Mouse (Mus musculus): ENCODE results near the gene Nt5c1b. TPM values are rescaled to one million over a fixed set of nuclear protein-coding genes. Genes with fewer than 3 reads are reported as not detected.
A peak's percentile ranks its signal among the peaks of the same experiment; 100 is the strongest.

Nt5c1b gene
- polyA plus RNA-seq (2012; fragmentation: generic; extraction: Trizol) = not detected

DNA sequence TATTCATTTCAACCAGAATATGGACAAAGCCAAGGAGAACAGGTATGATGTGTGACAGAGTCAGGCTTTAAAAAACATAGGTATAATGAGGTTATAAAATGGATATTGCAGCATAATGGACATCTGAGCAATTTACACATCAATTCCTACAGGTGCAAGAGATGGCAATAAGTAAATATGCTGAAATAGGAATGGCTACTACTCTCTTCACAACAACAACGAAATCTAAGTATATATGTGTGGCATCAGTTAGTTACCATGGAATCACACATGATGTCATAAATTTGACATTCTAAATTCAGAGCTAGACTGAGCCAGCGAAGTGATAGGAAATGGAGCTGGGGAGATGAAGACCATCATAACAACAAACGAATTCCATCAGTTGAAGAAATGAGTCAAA lies at the start of gene Nt5c1b:
TSS of gene Nt5c1b (plus strand) at position 301 of the 400 bp plus-strand sequence.
- no peak within 1 kb of the TSS for H3ac ChIP-seq (ENCODE audit: control insufficient read depth, insufficient read length)
- no peak within 1 kb of the TSS for H3K4me2 ChIP-seq (ENCODE audit: low read depth)
- no peaks in the 10 kb centered on the region for H3K36me3 ChIP-seq (ENCODE audit: control insufficient read depth, insufficient read depth)
- no peaks in the 10 kb centered on the region for H3K79me2 ChIP-seq (ENCODE audit: control insufficient read depth, insufficient read depth)
- no peak for TF ChIP-seq CEBPB (IDR thresholded peaks at IDR 0.05; ENCODE audit: insufficient read depth, poor library complexity, severe bottlenecking)
- no peak for TF ChIP-seq POLR2A (IDR thresholded peaks at IDR 0.05; ENCODE audit: insufficient read length, low read depth)
- no peak for TF ChIP-seq TCF12 (IDR thresholded peaks at IDR 0.05; ENCODE audit: insufficient read depth, poor library complexity, severe bottlenecking)
- TF ChIP-seq E2F4 (IDR thresholded peaks at IDR 0.05; ENCODE audit: insufficient read depth) = no peak
- TF ChIP-seq MYOD1 (IDR thresholded peaks at IDR 0.05; ENCODE audit: control insufficient read depth in 1 of 3, insufficient read length in 2 of 3, low read depth in 2 of 3) = no peak
- no peak for TF ChIP-seq USF1 (IDR thresholded peaks at IDR 0.05; ENCODE audit: low read depth)
- no peak for TF ChIP-seq REST (IDR thresholded peaks at IDR 0.05; ENCODE audit: insufficient read depth, insufficient read length)
- no peak for TF ChIP-seq POLR2AphosphoS2 (IDR thresholded peaks at IDR 0.05; ENCODE audit: insufficient read length, low read depth)
- TF ChIP-seq MYOG (IDR thresholded peaks at IDR 0.05; ENCODE audit: control insufficient read depth in 1 of 3, insufficient read depth in 1 of 3, insufficient read length in 2 of 3, low read depth in 2 of 3) = no peak
- TF ChIP-seq MAX (IDR thresholded peaks at IDR 0.05; ENCODE audit: low read depth) = no peak
- TF ChIP-seq SRF (IDR thresholded peaks at IDR 0.05; ENCODE audit: control insufficient read depth, insufficient read length, low read depth) = no peak
- TF ChIP-seq TCF3 (IDR thresholded peaks at IDR 0.05; ENCODE audit: insufficient read length, low read depth) = no peak
- H3K27me3 ChIP-seq (ENCODE audit: control insufficient read depth, insufficient read depth, insufficient read length) = no peaks in the 10 kb centered on the region
- no peak within 1 kb of the TSS for H3K4me3 ChIP-seq

DNA sequence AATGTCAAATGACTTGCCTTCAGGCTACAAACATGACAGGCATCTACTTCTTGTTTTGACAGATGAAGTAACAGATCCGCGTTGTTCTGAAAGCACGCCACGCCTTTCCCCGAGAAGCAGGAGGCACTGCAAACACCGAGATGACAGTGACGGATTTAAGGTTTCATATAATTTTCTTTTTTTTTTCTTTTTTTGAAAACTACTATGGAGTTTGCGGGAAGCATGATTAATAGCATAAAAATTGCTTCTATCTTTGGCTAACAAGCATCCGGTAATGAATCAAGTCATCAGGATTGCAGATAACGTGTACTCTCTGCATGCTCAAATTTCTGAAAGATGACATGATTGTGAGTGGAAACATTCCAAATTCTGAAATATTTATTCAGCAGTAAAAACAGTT lies 42.1 kb upstream of the Nt5c1b start:
- Histone ChIP-seq H3ac (ENCODE audit: control insufficient read depth, insufficient read length) (no peak overlapping the region), H3K4me3 (no peak overlapping the region), H3K27me3 (ENCODE audit: control insufficient read depth, insufficient read depth, insufficient read length) (no peaks in the 10 kb centered on the region), H3K36me3 (ENCODE audit: control insufficient read depth, insufficient read depth) (no peaks in the 10 kb centered on the region), H3K4me2 (ENCODE audit: low read depth) (peak overlapping the region; percentile 59), H3K79me2 (ENCODE audit: control insufficient read depth, insufficient read depth) (no peaks in the 10 kb centered on the region)
- no peak for TF ChIP-seq E2F4 (IDR thresholded peaks at IDR 0.05; ENCODE audit: insufficient read depth)
- no peak for TF ChIP-seq POLR2AphosphoS2 (IDR thresholded peaks at IDR 0.05; ENCODE audit: insufficient read length, low read depth)
- TF ChIP-seq CEBPB (IDR thresholded peaks at IDR 0.05; ENCODE audit: insufficient read depth, poor library complexity, severe bottlenecking) = 0 out of 2 replicates have a peak, but pooled peaks have one; percentile 0
- TF ChIP-seq SRF (IDR thresholded peaks at IDR 0.05; ENCODE audit: control insufficient read depth, insufficient read length, low read depth) = no peak
- TF ChIP-seq MAX (IDR thresholded peaks at IDR 0.05; ENCODE audit: low read depth) = no peak
- no peak for TF ChIP-seq REST (IDR thresholded peaks at IDR 0.05; ENCODE audit: insufficient read depth, insufficient read length)

DNA sequence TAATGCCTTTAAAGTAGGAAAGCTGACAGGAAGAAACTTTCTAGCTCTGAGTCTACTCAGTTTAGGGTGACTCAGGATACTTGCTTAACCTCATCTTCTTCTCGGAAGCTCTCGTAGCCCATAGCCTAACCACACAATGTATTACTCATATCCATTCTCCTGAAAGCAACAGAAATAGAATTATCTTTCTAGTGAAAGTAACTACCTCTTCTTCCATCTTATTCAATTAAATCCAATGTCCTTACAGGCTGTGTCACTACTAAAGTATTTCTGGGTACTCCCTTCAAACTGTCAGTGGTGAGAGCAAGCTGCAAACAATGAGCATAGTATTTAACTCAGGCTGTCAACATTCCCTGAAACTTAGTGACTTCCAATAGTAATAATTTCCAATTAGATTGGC lies 40.3 kb upstream of the Nt5c1b start:
- no peaks in the 10 kb centered on the region for H3K79me2 ChIP-seq (ENCODE audit: control insufficient read depth, insufficient read depth)
- TF ChIP-seq POLR2AphosphoS2 (IDR thresholded peaks at IDR 0.05; ENCODE audit: insufficient read length, low read depth) (no peak), CEBPB (IDR thresholded peaks at IDR 0.05; ENCODE audit: insufficient read depth, poor library complexity, severe bottlenecking) (peak; percentile 62)
- H3K4me2 ChIP-seq (ENCODE audit: low read depth) = peak overlapping the region; percentile 26
- H3K4me3 ChIP-seq = no peak overlapping the region
- no peaks in the 10 kb centered on the region for H3K36me3 ChIP-seq (ENCODE audit: control insufficient read depth, insufficient read depth)
- H3ac ChIP-seq (ENCODE audit: control insufficient read depth, insufficient read length) = no peak overlapping the region
- no peaks in the 10 kb centered on the region for H3K27me3 ChIP-seq (ENCODE audit: control insufficient read depth, insufficient read depth, insufficient read length)

DNA sequence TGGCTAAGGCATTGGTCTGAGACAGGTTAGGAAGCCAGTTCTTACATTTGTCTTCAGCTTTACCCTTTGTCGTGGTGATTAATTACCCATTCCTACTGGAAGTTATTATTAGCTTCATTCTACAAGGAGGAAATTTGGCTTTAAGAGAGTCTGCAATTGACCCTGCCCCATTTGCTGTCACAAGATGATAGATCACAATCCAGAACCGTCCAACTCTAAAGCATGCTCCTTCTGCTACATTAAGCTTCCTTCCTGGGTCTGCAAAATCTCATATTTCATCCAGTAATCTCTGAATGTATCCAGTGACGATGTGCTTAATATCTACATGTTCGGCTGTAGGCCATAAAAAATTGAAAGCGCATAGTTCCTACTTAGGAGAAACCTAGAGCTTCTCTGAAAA lies 29.2 kb upstream of the Nt5c1b start:
- no peak for TF ChIP-seq POLR2AphosphoS2 (IDR thresholded peaks at IDR 0.05; ENCODE audit: insufficient read length, low read depth)
- no peak for TF ChIP-seq SRF (IDR thresholded peaks at IDR 0.05; ENCODE audit: control insufficient read depth, insufficient read length, low read depth)
- Histone ChIP-seq H3K4me3 (no peak overlapping the region), H3K79me2 (ENCODE audit: control insufficient read depth, insufficient read depth) (no peaks in the 10 kb centered on the region), H3K36me3 (ENCODE audit: control insufficient read depth, insufficient read depth) (no peaks in the 10 kb centered on the region), H3ac (ENCODE audit: control insufficient read depth, insufficient read length) (no peak overlapping the region), H3K4me2 (ENCODE audit: low read depth) (no peak overlapping the region), H3K27me3 (ENCODE audit: control insufficient read depth, insufficient read depth, insufficient read length) (no peaks in the 10 kb centered on the region)

DNA sequence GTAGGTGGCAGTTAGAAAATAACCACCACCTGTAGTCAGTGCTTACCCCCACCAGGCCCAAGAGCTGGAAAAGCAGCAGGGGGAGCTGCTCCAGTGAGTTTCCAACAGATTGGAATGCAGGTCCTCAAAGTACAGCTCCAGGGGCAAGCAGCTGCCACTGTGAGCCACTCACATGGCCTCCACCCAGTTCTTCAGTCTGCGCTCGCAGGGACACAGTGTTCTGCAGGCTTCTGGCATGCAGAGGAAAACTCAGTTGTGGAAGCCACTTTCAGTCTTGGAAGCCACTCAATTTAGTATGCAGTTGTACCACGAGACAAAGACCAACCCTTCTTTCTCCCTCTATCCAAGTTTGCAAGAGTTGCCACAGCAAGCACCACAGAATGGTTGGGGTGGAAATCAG lies 19.1 kb upstream of the Nt5c1b start:
- no peak overlapping the region for H3ac ChIP-seq (ENCODE audit: control insufficient read depth, insufficient read length)
- no peaks in the 10 kb centered on the region for H3K36me3 ChIP-seq (ENCODE audit: control insufficient read depth, insufficient read depth)
- H3K4me2 ChIP-seq (ENCODE audit: low read depth) = no peak overlapping the region
- TF ChIP-seq MYOG (IDR thresholded peaks at IDR 0.05; ENCODE audit: control insufficient read depth in 1 of 3, insufficient read depth in 1 of 3, insufficient read length in 2 of 3, low read depth in 2 of 3) (no peak), TCF3 (IDR thresholded peaks at IDR 0.05; ENCODE audit: insufficient read length, low read depth) (no peak), MYOD1 (IDR thresholded peaks at IDR 0.05; ENCODE audit: control insufficient read depth in 1 of 3, insufficient read length in 2 of 3, low read depth in 2 of 3) (no peak), MAX (IDR thresholded peaks at IDR 0.05; ENCODE audit: low read depth) (no peak), REST (IDR thresholded peaks at IDR 0.05; ENCODE audit: insufficient read depth, insufficient read length) (no peak)
- H3K79me2 ChIP-seq (ENCODE audit: control insufficient read depth, insufficient read depth) = no peaks in the 10 kb centered on the region
- no peak overlapping the region for H3K4me3 ChIP-seq
- H3K27me3 ChIP-seq (ENCODE audit: control insufficient read depth, insufficient read depth, insufficient read length) = no peaks in the 10 kb centered on the region

DNA sequence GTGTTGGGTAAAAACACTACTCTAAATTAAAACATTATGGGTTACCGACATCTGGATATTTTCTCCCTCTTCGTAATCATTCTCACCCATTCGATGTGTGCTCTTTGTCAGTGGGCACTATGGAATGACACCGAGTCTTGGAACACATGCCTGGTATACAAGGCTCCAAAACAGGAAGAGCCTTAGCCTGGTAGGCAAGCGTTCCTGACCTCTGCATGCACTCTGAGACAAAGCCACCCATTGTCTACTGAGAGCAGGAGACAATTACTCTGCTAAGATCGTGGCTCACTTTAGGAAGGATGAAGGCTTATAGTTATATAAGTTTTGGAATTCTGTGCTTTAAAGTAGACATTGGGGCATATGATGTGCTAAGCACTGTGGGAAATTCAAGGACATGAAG lies 12.0 kb upstream of the Nt5c1b start:
- Histone ChIP-seq H3ac (ENCODE audit: control insufficient read depth, insufficient read length) (no peak overlapping the region), H3K4me3 (no peak overlapping the region), H3K27me3 (ENCODE audit: control insufficient read depth, insufficient read depth, insufficient read length) (no peaks in the 10 kb centered on the region), H3K79me2 (ENCODE audit: control insufficient read depth, insufficient read depth) (no peaks in the 10 kb centered on the region), H3K4me2 (ENCODE audit: low read depth) (no peak overlapping the region), H3K36me3 (ENCODE audit: control insufficient read depth, insufficient read depth) (no peaks in the 10 kb centered on the region)
- TF ChIP-seq MYOD1 (IDR thresholded peaks at IDR 0.05; ENCODE audit: control insufficient read depth in 1 of 3, insufficient read length in 2 of 3, low read depth in 2 of 3) (no peak), POLR2A (IDR thresholded peaks at IDR 0.05; ENCODE audit: insufficient read length, low read depth) (no peak), SRF (IDR thresholded peaks at IDR 0.05; ENCODE audit: control insufficient read depth, insufficient read length, low read depth) (no peak), USF1 (IDR thresholded peaks at IDR 0.05; ENCODE audit: low read depth) (no peak), MAX (IDR thresholded peaks at IDR 0.05; ENCODE audit: low read depth) (no peak), CEBPB (IDR thresholded peaks at IDR 0.05; ENCODE audit: insufficient read depth, poor library complexity, severe bottlenecking) (no peak), MYOG (IDR thresholded peaks at IDR 0.05; ENCODE audit: control insufficient read depth in 1 of 3, insufficient read depth in 1 of 3, insufficient read length in 2 of 3, low read depth in 2 of 3) (no peak), REST (IDR thresholded peaks at IDR 0.05; ENCODE audit: insufficient read depth, insufficient read length) (no peak), POLR2AphosphoS2 (IDR thresholded peaks at IDR 0.05; ENCODE audit: insufficient read length, low read depth) (no peak), TCF3 (IDR thresholded peaks at IDR 0.05; ENCODE audit: insufficient read length, low read depth) (no peak), E2F4 (IDR thresholded peaks at IDR 0.05; ENCODE audit: insufficient read depth) (no peak), TCF12 (IDR thresholded peaks at IDR 0.05; ENCODE audit: insufficient read depth, poor library complexity, severe bottlenecking) (no peak)

All from myocyte (in vitro differentiated cells).